Mouse (Mus musculus): Measurements from ENCODE around the gene Tldc2. TPM values are rescaled to one million over a fixed set of nuclear protein-coding genes. Genes with fewer than 3 reads are reported as not detected.

The Tldc2 gene
- polyA plus RNA-seq, 1 experiment: not detected

- H3K4me3 ChIP-seq: no peak overlapping the region
- TF ChIP-seq REST (IDR thresholded peaks at IDR 0.05; ENCODE audit: insufficient read depth, insufficient read length) (no peak), E2F4 (IDR thresholded peaks at IDR 0.05; ENCODE audit: insufficient read depth) (no peak), MYOD1 (IDR thresholded peaks at IDR 0.05; ENCODE audit: control insufficient read depth in 1 of 3, insufficient read length in 2 of 3, low read depth in 2 of 3) (no peak), SRF (IDR thresholded peaks at IDR 0.05; ENCODE audit: control insufficient read depth, insufficient read length, low read depth) (no peak), CEBPB (IDR thresholded peaks at IDR 0.05; ENCODE audit: insufficient read depth, poor library complexity, severe bottlenecking) (no peak), TCF3 (IDR thresholded peaks at IDR 0.05; ENCODE audit: insufficient read length, low read depth) (no peak)
- no peaks in the 10 kb centered on the region for H3K27me3 ChIP-seq (ENCODE audit: control insufficient read depth, insufficient read depth, insufficient read length)
- peaks cover 17% of the 10 kb centered on the region for H3K36me3 ChIP-seq (ENCODE audit: control insufficient read depth, insufficient read depth)
- H3ac ChIP-seq (ENCODE audit: control insufficient read depth, insufficient read length): no peak overlapping the region
- H3K4me2 ChIP-seq (ENCODE audit: low read depth): no peak overlapping the region
- no peaks in the 10 kb centered on the region for H3K79me2 ChIP-seq (ENCODE audit: control insufficient read depth, insufficient read depth)
These were observed 21.4 kb downstream of the Tldc2 start for GRCm38 (mm10) chr2:157108236-157108635.

DNA sequence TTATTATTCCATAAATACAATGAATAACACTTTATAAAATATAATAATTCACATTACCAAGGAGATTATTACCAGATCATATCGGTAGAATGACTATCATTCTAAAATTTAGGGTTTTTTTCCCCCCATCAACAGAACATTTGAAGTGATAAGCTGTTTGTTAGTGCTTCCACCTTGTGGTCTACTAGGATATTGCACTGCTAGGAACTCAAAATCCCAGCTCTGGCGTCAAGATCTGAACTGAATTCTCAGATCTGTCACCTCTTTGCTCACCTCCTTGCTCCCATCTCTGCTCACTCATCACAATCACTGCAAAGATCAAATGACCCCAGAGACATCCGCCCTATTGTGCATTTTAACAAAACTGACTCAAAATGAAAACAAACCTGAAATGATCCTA lies 30.1 kb downstream of the Tldc2 start:
- no peaks in the 10 kb centered on the region for H3K36me3 ChIP-seq (ENCODE audit: control insufficient read depth, insufficient read depth)
- no peak overlapping the region for H3K4me2 ChIP-seq (ENCODE audit: low read depth)
- no peak overlapping the region for H3K4me3 ChIP-seq
- no peaks in the 10 kb centered on the region for H3K27me3 ChIP-seq (ENCODE audit: control insufficient read depth, insufficient read depth, insufficient read length)
- no peaks in the 10 kb centered on the region for H3K79me2 ChIP-seq (ENCODE audit: control insufficient read depth, insufficient read depth)
- H3ac ChIP-seq (ENCODE audit: control insufficient read depth, insufficient read length): no peak overlapping the region
- TF ChIP-seq CEBPB (IDR thresholded peaks at IDR 0.05; ENCODE audit: insufficient read depth, poor library complexity, severe bottlenecking) (no peak), E2F4 (IDR thresholded peaks at IDR 0.05; ENCODE audit: insufficient read depth) (no peak), TCF12 (IDR thresholded peaks at IDR 0.05; ENCODE audit: insufficient read depth, poor library complexity, severe bottlenecking) (no peak), REST (IDR thresholded peaks at IDR 0.05; ENCODE audit: insufficient read depth, insufficient read length) (no peak), USF1 (IDR thresholded peaks at IDR 0.05; ENCODE audit: low read depth) (no peak), MAX (IDR thresholded peaks at IDR 0.05; ENCODE audit: low read depth) (no peak), TCF3 (IDR thresholded peaks at IDR 0.05; ENCODE audit: insufficient read length, low read depth) (no peak), MYOD1 (IDR thresholded peaks at IDR 0.05; ENCODE audit: control insufficient read depth in 1 of 3, insufficient read length in 2 of 3, low read depth in 2 of 3) (no peak), MYOG (IDR thresholded peaks at IDR 0.05; ENCODE audit: control insufficient read depth in 1 of 3, insufficient read depth in 1 of 3, insufficient read length in 2 of 3, low read depth in 2 of 3) (no peak), SRF (IDR thresholded peaks at IDR 0.05; ENCODE audit: control insufficient read depth, insufficient read length, low read depth) (no peak), POLR2AphosphoS2 (IDR thresholded peaks at IDR 0.05; ENCODE audit: insufficient read length, low read depth) (no peak), POLR2A (IDR thresholded peaks at IDR 0.05; ENCODE audit: insufficient read length, low read depth) (no peak)

DNA sequence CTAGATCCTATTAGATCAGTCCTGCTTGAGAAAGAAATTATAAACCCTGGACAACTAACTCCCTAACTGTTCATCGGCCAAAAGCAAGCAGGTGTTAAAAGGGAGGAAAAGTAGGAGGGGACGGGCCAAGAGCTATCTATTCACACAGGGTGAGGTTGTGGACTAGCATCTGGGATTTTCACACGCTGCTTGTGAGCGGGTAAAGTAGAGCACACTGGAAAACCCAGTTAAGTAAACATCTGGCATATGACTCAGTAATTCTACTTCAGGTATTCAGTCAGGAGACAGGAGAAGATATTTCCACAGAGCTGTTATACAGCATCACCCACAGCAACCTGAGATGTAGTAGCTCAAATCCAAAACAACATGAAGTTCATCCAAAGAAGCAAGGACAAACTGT lies 31.7 kb downstream of the Tldc2 start:
- Histone ChIP-seq H3K4me2 (ENCODE audit: low read depth) (no peak overlapping the region), H3K36me3 (ENCODE audit: control insufficient read depth, insufficient read depth) (peaks cover 4% of the 10 kb centered on the region), H3ac (ENCODE audit: control insufficient read depth, insufficient read length) (no peak overlapping the region), H3K4me3 (no peak overlapping the region), H3K79me2 (ENCODE audit: control insufficient read depth, insufficient read depth) (no peaks in the 10 kb centered on the region), H3K27me3 (ENCODE audit: control insufficient read depth, insufficient read depth, insufficient read length) (no peaks in the 10 kb centered on the region)
- TF ChIP-seq TCF12 (IDR thresholded peaks at IDR 0.05; ENCODE audit: insufficient read depth, poor library complexity, severe bottlenecking) (no peak), POLR2AphosphoS2 (IDR thresholded peaks at IDR 0.05; ENCODE audit: insufficient read length, low read depth) (no peak), MAX (IDR thresholded peaks at IDR 0.05; ENCODE audit: low read depth) (no peak), USF1 (IDR thresholded peaks at IDR 0.05; ENCODE audit: low read depth) (no peak), E2F4 (IDR thresholded peaks at IDR 0.05; ENCODE audit: insufficient read depth) (no peak), REST (IDR thresholded peaks at IDR 0.05; ENCODE audit: insufficient read depth, insufficient read length) (no peak)

DNA sequence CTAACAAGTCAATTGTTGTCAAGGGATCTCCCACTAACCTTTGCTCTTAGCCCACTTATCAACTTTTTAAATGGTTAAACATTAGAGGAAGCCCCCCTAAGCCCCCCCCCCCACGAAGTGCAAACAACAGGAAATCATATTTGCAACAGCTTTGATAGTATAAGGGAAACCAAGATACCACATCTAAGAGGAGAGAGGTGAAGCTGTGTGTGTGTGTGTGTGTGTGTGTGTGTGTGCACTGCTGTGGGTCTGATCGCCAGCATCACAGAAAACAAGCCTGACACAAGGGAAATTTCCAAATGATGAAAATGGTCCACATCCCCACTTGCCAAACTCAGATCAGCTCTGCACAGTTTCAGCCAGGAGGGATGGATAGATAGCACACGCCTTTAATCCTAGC lies 32.2 kb downstream of the Tldc2 start:
- Histone ChIP-seq H3K4me2 (ENCODE audit: low read depth) (no peak overlapping the region), H3K4me3 (no peak overlapping the region), H3K36me3 (ENCODE audit: control insufficient read depth, insufficient read depth) (peaks cover 4% of the 10 kb centered on the region)

GRCm38 (mm10) chr2:157121766-157122165 lies 34.9 kb downstream of the Tldc2 start:
- H3ac ChIP-seq (ENCODE audit: control insufficient read depth, insufficient read length): no peak overlapping the region
- no peaks in the 10 kb centered on the region for H3K27me3 ChIP-seq (ENCODE audit: control insufficient read depth, insufficient read depth, insufficient read length)
- no peak overlapping the region for H3K4me2 ChIP-seq (ENCODE audit: low read depth)
- TF ChIP-seq USF1 (IDR thresholded peaks at IDR 0.05; ENCODE audit: low read depth) (no peak), MAX (IDR thresholded peaks at IDR 0.05; ENCODE audit: low read depth) (no peak), CEBPB (IDR thresholded peaks at IDR 0.05; ENCODE audit: insufficient read depth, poor library complexity, severe bottlenecking) (no peak), TCF12 (IDR thresholded peaks at IDR 0.05; ENCODE audit: insufficient read depth, poor library complexity, severe bottlenecking) (no peak), TCF3 (IDR thresholded peaks at IDR 0.05; ENCODE audit: insufficient read length, low read depth) (no peak), REST (IDR thresholded peaks at IDR 0.05; ENCODE audit: insufficient read depth, insufficient read length) (no peak), MYOD1 (IDR thresholded peaks at IDR 0.05; ENCODE audit: control insufficient read depth in 1 of 3, insufficient read length in 2 of 3, low read depth in 2 of 3) (no peak), POLR2A (IDR thresholded peaks at IDR 0.05; ENCODE audit: insufficient read length, low read depth) (no peak), POLR2AphosphoS2 (IDR thresholded peaks at IDR 0.05; ENCODE audit: insufficient read length, low read depth) (no peak), E2F4 (IDR thresholded peaks at IDR 0.05; ENCODE audit: insufficient read depth) (no peak), MYOG (IDR thresholded peaks at IDR 0.05; ENCODE audit: control insufficient read depth in 1 of 3, insufficient read depth in 1 of 3, insufficient read length in 2 of 3, low read depth in 2 of 3) (no peak), SRF (IDR thresholded peaks at IDR 0.05; ENCODE audit: control insufficient read depth, insufficient read length, low read depth) (no peak)
- peaks cover 4% of the 10 kb centered on the region for H3K36me3 ChIP-seq (ENCODE audit: control insufficient read depth, insufficient read depth)
- no peak overlapping the region for H3K4me3 ChIP-seq
- H3K79me2 ChIP-seq (ENCODE audit: control insufficient read depth, insufficient read depth): no peaks in the 10 kb centered on the region

More for the DNA sequence above, 32.2 kb downstream of the Tldc2 start:
- no peak overlapping the region for H3ac ChIP-seq (ENCODE audit: control insufficient read depth, insufficient read length)
- TF ChIP-seq REST (IDR thresholded peaks at IDR 0.05; ENCODE audit: insufficient read depth, insufficient read length) (no peak), USF1 (IDR thresholded peaks at IDR 0.05; ENCODE audit: low read depth) (no peak), POLR2AphosphoS2 (IDR thresholded peaks at IDR 0.05; ENCODE audit: insufficient read length, low read depth) (no peak), SRF (IDR thresholded peaks at IDR 0.05; ENCODE audit: control insufficient read depth, insufficient read length, low read depth) (no peak), CEBPB (IDR thresholded peaks at IDR 0.05; ENCODE audit: insufficient read depth, poor library complexity, severe bottlenecking) (no peak), POLR2A (IDR thresholded peaks at IDR 0.05; ENCODE audit: insufficient read length, low read depth) (no peak), TCF12 (IDR thresholded peaks at IDR 0.05; ENCODE audit: insufficient read depth, poor library complexity, severe bottlenecking) (no peak), MYOD1 (IDR thresholded peaks at IDR 0.05; ENCODE audit: control insufficient read depth in 1 of 3, insufficient read length in 2 of 3, low read depth in 2 of 3) (no peak), MAX (IDR thresholded peaks at IDR 0.05; ENCODE audit: low read depth) (no peak), E2F4 (IDR thresholded peaks at IDR 0.05; ENCODE audit: insufficient read depth) (no peak), TCF3 (IDR thresholded peaks at IDR 0.05; ENCODE audit: insufficient read length, low read depth) (no peak), MYOG (IDR thresholded peaks at IDR 0.05; ENCODE audit: control insufficient read depth in 1 of 3, insufficient read depth in 1 of 3, insufficient read length in 2 of 3, low read depth in 2 of 3) (no peak)
- H3K79me2 ChIP-seq (ENCODE audit: control insufficient read depth, insufficient read depth): no peaks in the 10 kb centered on the region
- H3K27me3 ChIP-seq (ENCODE audit: control insufficient read depth, insufficient read depth, insufficient read length): no peaks in the 10 kb centered on the region
